Mouse (Mus musculus): ENCODE measurements around the gene Sgo1. TPM values are rescaled to one million over a fixed set of nuclear protein-coding genes. Genes with fewer than 3 reads are reported as not detected.

The Sgo1 gene
- polyA plus RNA-seq, 1 experiment from 2014 or later: 32.1 TPM

- no peak overlapping the region for H3K4me2 ChIP-seq
- peaks cover 51% of the 10 kb centered on the region for H3K36me3 ChIP-seq (replicated peaks)
- H3K27ac ChIP-seq (replicated peaks): peak overlapping the region; percentile 51; the same call in 1 of the 2 replicates
- peak; percentile 74 for ATAC-seq (ENCODE audit: insufficient read depth)
- no peaks in the 10 kb centered on the region for H3K4me1 ChIP-seq (replicated peaks)
- no peak overlapping the region for H3K4me3 ChIP-seq (replicated peaks)
- no peaks in the 10 kb centered on the region for H3K27me3 ChIP-seq
- H3K9me3 ChIP-seq (replicated peaks): no peaks in the 10 kb centered on the region
- no peak overlapping the region for H3K9ac ChIP-seq
- 67% methylated on average over 2 of the region's 2 CpGs for WGBS (ENCODE audit: insufficient replicate concordance)
These were observed 38.9 kb downstream of the Sgo1 start for GRCm38 (mm10) chr17:53650251-53650661.

DNA sequence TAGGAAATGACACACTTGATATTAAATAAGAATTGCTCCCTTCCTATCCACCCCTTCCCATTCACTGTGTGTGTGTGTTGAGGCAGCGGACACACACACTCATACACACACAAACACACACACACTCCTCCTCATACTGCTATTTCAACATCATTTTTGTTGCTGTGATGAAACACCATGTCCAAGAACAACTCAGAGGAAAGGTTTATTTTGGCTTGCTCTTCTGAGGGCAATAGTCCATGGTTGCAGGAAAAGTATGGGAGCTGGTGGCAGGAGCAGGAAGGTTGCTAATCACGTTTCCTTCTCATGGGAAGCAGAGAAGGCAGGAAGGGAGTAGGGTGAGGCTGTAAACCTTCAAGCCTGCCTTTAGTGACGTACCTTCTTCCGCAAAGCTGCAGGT is 45.8 kb downstream of the Sgo1 start:
- no peaks in the 10 kb centered on the region for H3K27me3 ChIP-seq
- no peaks in the 10 kb centered on the region for H3K4me1 ChIP-seq (replicated peaks)
- 0 out of 2 replicates have a peak overlapping the region, but pooled peaks have one; percentile 20 for H3K27ac ChIP-seq (replicated peaks)
- no peak overlapping the region for H3K4me2 ChIP-seq
- H3K9ac ChIP-seq: no peak overlapping the region
- 73% methylated on average over 4 of the region's 4 CpGs for WGBS (ENCODE audit: insufficient replicate concordance)
- H3K36me3 ChIP-seq (replicated peaks): peaks cover 69% of the 10 kb centered on the region
- ATAC-seq (ENCODE audit: insufficient read depth): peak; percentile 69
- H3K4me3 ChIP-seq (replicated peaks): no peak overlapping the region
- H3K9me3 ChIP-seq (replicated peaks): no peaks in the 10 kb centered on the region

DNA sequence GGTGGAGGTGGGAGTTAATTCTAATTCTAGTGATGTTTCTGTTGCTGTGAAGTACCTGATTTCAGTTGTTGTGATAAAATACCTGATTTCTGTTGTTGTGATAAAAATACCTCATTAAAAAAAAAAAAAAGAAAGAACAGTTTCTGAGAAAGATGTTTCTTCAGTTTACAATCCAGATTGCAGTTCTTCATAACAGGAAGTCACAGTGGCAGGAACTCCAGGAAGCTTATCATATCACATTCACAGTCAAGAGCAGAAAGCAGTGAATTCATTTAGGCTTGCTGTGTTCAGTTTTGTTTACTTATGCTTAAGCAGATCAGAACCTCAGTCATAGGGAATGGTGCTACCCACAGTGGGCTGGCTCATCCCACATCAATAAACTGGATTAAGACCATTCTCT is 57.8 kb downstream of the Sgo1 start:
- no peak overlapping the region for H3K4me3 ChIP-seq (replicated peaks)

GRCm38 (mm10) chr17:53628131-53628530 is 61.0 kb downstream of the Sgo1 start:
- H3K36me3 ChIP-seq (replicated peaks): peaks cover 35% of the 10 kb centered on the region
- ATAC-seq (ENCODE audit: insufficient read depth): peak; percentile 64
- H3K9ac ChIP-seq: no peak overlapping the region
- H3K4me1 ChIP-seq (replicated peaks): peaks cover 7% of the 10 kb centered on the region; the same call in 1 of the 2 replicates
- no peak overlapping the region for H3K4me3 ChIP-seq (replicated peaks)
- H3K4me2 ChIP-seq: no peak overlapping the region
- no peaks in the 10 kb centered on the region for H3K27me3 ChIP-seq
- WGBS (ENCODE audit: insufficient replicate concordance): 69% methylated on average over 5 of the region's 5 CpGs
- H3K9me3 ChIP-seq (replicated peaks): no peaks in the 10 kb centered on the region
- H3K27ac ChIP-seq (replicated peaks): peak overlapping the region; percentile 61

More for the DNA sequence above, 57.8 kb downstream of the Sgo1 start:
- Histone ChIP-seq H3K9me3 (replicated peaks) (no peaks in the 10 kb centered on the region), H3K4me2 (no peak overlapping the region), H3K27me3 (no peaks in the 10 kb centered on the region), H3K9ac (no peak overlapping the region), H3K4me1 (replicated peaks) (peaks cover 7% of the 10 kb centered on the region; the same call in 1 of the 2 replicates), H3K36me3 (replicated peaks) (peaks cover 42% of the 10 kb centered on the region), H3K27ac (replicated peaks) (no peak overlapping the region)
- no peak for ATAC-seq (ENCODE audit: insufficient read depth)

DNA sequence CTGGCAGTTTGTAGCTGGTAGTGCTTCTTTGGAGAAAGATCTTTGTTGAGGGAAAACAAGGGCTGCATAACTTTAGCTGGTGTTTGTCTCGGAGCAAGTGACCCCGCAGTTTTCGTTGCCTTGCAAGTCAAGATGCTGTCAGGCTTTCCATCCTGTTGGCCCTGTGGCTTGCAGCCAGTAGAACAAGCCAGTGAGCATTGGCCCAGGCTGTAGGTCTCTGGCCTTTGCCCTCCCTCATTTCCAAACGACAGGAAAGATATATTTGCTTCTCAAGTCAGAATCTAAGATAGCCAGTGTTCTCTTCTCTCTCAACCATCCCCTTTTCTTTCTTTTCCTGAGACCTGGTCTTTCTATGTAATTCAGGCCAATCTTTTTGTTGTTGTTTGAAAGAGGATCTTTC is 61.6 kb downstream of the Sgo1 start:
- Histone ChIP-seq H3K27me3 (no peaks in the 10 kb centered on the region), H3K4me1 (replicated peaks) (peaks cover 11% of the 10 kb centered on the region), H3K27ac (replicated peaks) (peak overlapping the region; percentile 39; the same call in 1 of the 2 replicates), H3K4me2 (no peak overlapping the region), H3K4me3 (replicated peaks) (no peak overlapping the region), H3K36me3 (replicated peaks) (peaks cover 29% of the 10 kb centered on the region), H3K9me3 (replicated peaks) (no peaks in the 10 kb centered on the region), H3K9ac (no peak overlapping the region)
- no peak for ATAC-seq (ENCODE audit: insufficient read depth)
- WGBS (ENCODE audit: insufficient replicate concordance): 79% methylated on average over 4 of the region's 4 CpGs

DNA sequence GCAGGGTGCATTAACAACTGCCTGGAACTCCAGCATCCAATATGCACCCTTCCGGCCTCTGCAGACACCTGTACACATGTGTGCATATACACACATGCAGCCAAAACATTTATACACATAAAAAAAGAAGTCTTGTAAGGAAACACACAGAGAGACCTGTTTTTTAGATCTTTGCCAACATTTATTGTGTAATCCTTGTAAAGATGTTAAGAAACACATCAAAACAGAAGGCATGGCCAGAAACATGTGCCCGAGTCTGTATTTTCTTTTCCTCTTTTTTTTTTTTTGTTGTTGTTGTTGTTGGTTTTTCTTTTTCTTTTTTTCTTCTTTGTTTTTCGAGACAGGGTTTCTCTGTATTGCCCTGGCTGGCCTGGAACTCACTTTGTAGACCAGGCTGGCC is 63.0 kb downstream of the Sgo1 start:
- no peak overlapping the region for H3K4me3 ChIP-seq (replicated peaks)
- 81% methylated on average over 3 of the region's 3 CpGs for WGBS (ENCODE audit: insufficient replicate concordance)
- peaks cover 22% of the 10 kb centered on the region for H3K36me3 ChIP-seq (replicated peaks)
- no peaks in the 10 kb centered on the region for H3K27me3 ChIP-seq
- no peak overlapping the region for H3K27ac ChIP-seq (replicated peaks)
- H3K9ac ChIP-seq: no peak overlapping the region
- H3K4me2 ChIP-seq: no peak overlapping the region
- peaks cover 23% of the 10 kb centered on the region for H3K4me1 ChIP-seq (replicated peaks)
- no peaks in the 10 kb centered on the region for H3K9me3 ChIP-seq (replicated peaks)
- ATAC-seq (ENCODE audit: insufficient read depth): no peak

Other genes with a start within 250 kb of the Sgo1 start
- gene Efhb, start 226.0 kb downstream of the Sgo1 start, polyA plus RNA-seq (2015; fragmentation: Nextera tagmentation; extraction: Ambion mirVana): not detected in 2 replicates
- 33.1 and 33.8 TPM in 2 replicates for gene Rab5a, start 210.1 kb downstream of the Sgo1 start, polyA plus RNA-seq (2015; fragmentation: Nextera tagmentation; extraction: Ambion mirVana)
- 0.05 and 0.13 TPM in 2 replicates for gene Pp2d1, start 149.9 kb downstream of the Sgo1 start, polyA plus RNA-seq (2015; fragmentation: Nextera tagmentation; extraction: Ambion mirVana)
- gene Kat2b, start 122.5 kb downstream of the Sgo1 start, polyA plus RNA-seq (2015; fragmentation: Nextera tagmentation; extraction: Ambion mirVana): 4.2 and 5.5 TPM in 2 replicates
- gene Sult1c2, start 157.0 kb upstream of the Sgo1 start, polyA plus RNA-seq (2015; fragmentation: Nextera tagmentation; extraction: Ambion mirVana): not detected in 2 replicates

Data from liver, embryonic 15.5 days (tissue).